18 mouse cellular contexts compared by ENCODE assay signal in the genomic region with DNA sequence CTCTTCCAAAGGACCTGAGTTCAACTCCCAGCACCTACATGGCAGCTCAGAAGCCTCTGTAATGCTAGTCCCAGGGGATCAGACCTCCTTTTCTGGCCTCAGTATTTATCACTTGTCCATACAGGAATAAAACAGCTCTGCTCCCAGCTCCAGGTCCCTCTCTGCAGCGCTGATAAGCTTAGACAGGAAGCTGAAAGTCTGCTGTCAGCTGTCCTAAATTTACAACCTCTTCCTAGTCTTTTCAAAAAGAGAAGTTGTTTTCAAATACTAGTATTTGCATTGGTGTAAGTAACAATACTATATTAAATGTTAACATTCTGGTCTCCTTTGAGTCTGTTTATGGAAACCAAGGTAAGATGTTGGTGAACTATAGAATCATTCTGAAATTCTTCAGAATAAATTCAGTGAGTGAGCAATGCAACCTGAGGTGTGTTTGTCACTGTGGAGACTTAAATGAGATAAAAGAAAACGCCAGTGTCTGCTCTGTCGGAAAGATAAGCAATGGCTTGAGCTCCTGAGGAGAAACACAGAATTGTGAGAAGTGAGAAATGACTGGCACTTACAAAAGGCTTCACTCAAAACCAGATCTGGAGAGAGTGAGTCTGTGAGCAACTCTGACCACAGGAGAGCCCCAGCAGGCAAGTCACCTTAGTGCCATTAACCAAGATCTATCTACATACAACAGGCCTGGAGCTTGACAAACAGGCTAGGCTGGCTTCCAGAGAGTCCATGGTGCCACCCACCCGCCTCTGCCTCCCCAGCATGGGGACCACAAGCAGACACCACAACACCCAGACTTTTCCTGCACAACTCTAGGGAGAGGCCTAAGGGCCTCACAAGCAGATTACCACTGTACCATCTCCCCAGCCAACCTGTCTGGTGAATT. TPM values are rescaled to one million over a fixed set of nuclear protein-coding genes. Genes with fewer than 3 reads are reported as not detected.
DNase-seq lines count a peak whose midpoint lies in the region; ATAC-seq and TF ChIP-seq lines count a peak whose summit lies in the region.
"Had no signal": no experiment of that assay in that cellular context is flagged by ENCODE, and none has a peak within 500 bp of the region (broad histone marks: within the 10 kb centered on the region; RNA-seq: fewer than 3 reads in every experiment).

No protein-coding gene starts in this region.

- 45% methylated on average over 4 of the region's 4 CpGs for WGBS in bone marrow, adult 2 months
- WGBS in liver, embryonic 11.5 days, result 30% methylated on average over 4 of the region's 4 CpGs
- WGBS in hindbrain, embryonic 11.5 days, result 90% methylated on average over 4 of the region's 4 CpGs

- no peak for DNase-seq in layer of hippocampus, adult 2 months (ENCODE audit: low spot score in 2 of 2)
- no peak for DNase-seq in layer of hippocampus, adult 9-11 months
- no peak for DNase-seq in liver, embryonic 11.5 days (ENCODE audit: low spot score)
- DNase-seq in hindbrain, embryonic 11.5 days (ENCODE audit: low spot score), result no peak
- no peak for DNase-seq in cerebellum, postnatal 25 days
- DNase-seq: adrenal gland, postnatal 36 days; cerebellum, postnatal 10 days; left cerebral cortex, postnatal 4 days; thymus, adult 18-20 months had no signal

- peaks cover 44% of the 10 kb centered on the region for H3K36me3 ChIP-seq in liver, embryonic 11.5 days (ENCODE audit: control insufficient read depth, insufficient read depth, low read length)
- peaks cover 3% of the 10 kb centered on the region; the same call in 1 of the 2 replicates for H3K36me3 ChIP-seq in hindbrain, embryonic 11.5 days (ENCODE audit: control insufficient read depth, insufficient read depth, low read length)

- no peak for TF ChIP-seq POLR2A in bone marrow, adult 2 months (IDR thresholded peaks at IDR 0.05; ENCODE audit: borderline replicate concordance, control insufficient read depth, low read depth, low read length)

- peak overlapping the region; percentile 28; the same call in 1 of the 2 replicates for H3K27ac ChIP-seq in layer of hippocampus, adult 2 months
- H3K27ac ChIP-seq in bone marrow, adult 2 months (ENCODE audit: control insufficient read depth, insufficient read depth, low read depth, low read length, poor library complexity), result 0 out of 2 replicates have a peak overlapping the region, but pooled peaks have one; percentile 34
- peak overlapping the region; percentile 87 for H3K27ac ChIP-seq in liver, embryonic 11.5 days (ENCODE audit: low read depth, low read length)
- no peak overlapping the region for H3K27ac ChIP-seq in hindbrain, embryonic 11.5 days (ENCODE audit: low read depth, low read length)
- H3K27ac ChIP-seq: hindbrain, embryonic 15.5 days; kidney, embryonic 15.5 days had no signal

- ATAC-seq in liver, embryonic 11.5 days (replicated peaks; ENCODE audit: low FRiP score), result peak; percentile 69
- peak; percentile 79 for ATAC-seq in megakaryocyte-erythroid progenitor cell, adult 5-6 weeks (replicated peaks; ENCODE audit: low FRiP score, low TSS enrichment, poor library complexity, severe bottlenecking)
- ATAC-seq in hindbrain, embryonic 11.5 days (ENCODE audit: low FRiP score), result no peak
- ATAC-seq: activated CD4-positive, CD25-positive, alpha-beta regulatory T cell, adult 4 months; intestine, embryonic 16.5 days; midbrain, embryonic 16.5 days; Patski had no signal

- peak overlapping the region; percentile 42 for H3K4me2 ChIP-seq in liver, embryonic 11.5 days
- no peak overlapping the region for H3K4me2 ChIP-seq in hindbrain, embryonic 11.5 days (replicated peaks; ENCODE audit: low read depth, low read length)
- H3K4me2 ChIP-seq: heart, embryonic 11.5 days; hindbrain, embryonic 15.5 days; kidney, embryonic 15.5 days had no signal

- no peaks in the 10 kb centered on the region for H3K4me1 ChIP-seq in bone marrow, adult 2 months (ENCODE audit: control insufficient read depth, insufficient read depth, low read length)
- peaks cover 21% of the 10 kb centered on the region for H3K4me1 ChIP-seq in liver, embryonic 11.5 days (replicated peaks; ENCODE audit: control insufficient read depth, insufficient read depth, low read length)
- no peaks in the 10 kb centered on the region for H3K4me1 ChIP-seq in hindbrain, embryonic 11.5 days (replicated peaks; ENCODE audit: control insufficient read depth, insufficient read depth, low read length)
- H3K4me1 ChIP-seq: hindbrain, embryonic 15.5 days; kidney, embryonic 15.5 days had no signal

- no peak overlapping the region for H3K9ac ChIP-seq in liver, embryonic 11.5 days (ENCODE audit: low read depth, low read length)
- H3K9ac ChIP-seq in hindbrain, embryonic 11.5 days (ENCODE audit: low read depth, low read length), result no peak overlapping the region
- H3K9ac ChIP-seq: hindbrain, embryonic 15.5 days; kidney, embryonic 15.5 days had no signal

- H3K4me3 ChIP-seq in layer of hippocampus, adult 2 months, result no peak overlapping the region
- H3K4me3 ChIP-seq in bone marrow, adult 2 months (replicated peaks; ENCODE audit: control insufficient read depth, low read depth, low read length), result no peak overlapping the region
- H3K4me3 ChIP-seq in liver, embryonic 11.5 days (ENCODE audit: low read depth, low read length), result no peak overlapping the region
- H3K4me3 ChIP-seq in hindbrain, embryonic 11.5 days (ENCODE audit: low read depth, low read length), result no peak overlapping the region
- H3K4me3 ChIP-seq: hindbrain, embryonic 15.5 days; kidney, embryonic 15.5 days had no signal

- TF ChIP-seq CTCF in layer of hippocampus, adult 2 months (conservative IDR thresholded peaks at IDR 0.05), result no peak
- TF ChIP-seq CTCF in bone marrow, adult 2 months (IDR thresholded peaks at IDR 0.05; ENCODE audit: control insufficient read depth, insufficient read depth, low read length), result no peak

- no peaks in the 10 kb centered on the region for H3K9me3 ChIP-seq in liver, embryonic 11.5 days (ENCODE audit: control insufficient read depth, low read length)
- H3K9me3 ChIP-seq in hindbrain, embryonic 11.5 days (ENCODE audit: control insufficient read depth, low read length), result no peaks in the 10 kb centered on the region
- H3K9me3 ChIP-seq: hindbrain, embryonic 15.5 days; kidney, embryonic 15.5 days had no signal

- H3K27me3 ChIP-seq in liver, embryonic 11.5 days (replicated peaks; ENCODE audit: control insufficient read depth, insufficient read depth, low read length), result no peaks in the 10 kb centered on the region
- H3K27me3 ChIP-seq in hindbrain, embryonic 11.5 days (ENCODE audit: control insufficient read depth, insufficient read depth, low read length), result no peaks in the 10 kb centered on the region
- H3K27me3 ChIP-seq: hindbrain, embryonic 15.5 days; kidney, embryonic 15.5 days; Patski had no signal

RNA-seq across cellular contexts. Expression of a gene that starts 41.8 kb away (rescaled TPM):
- total RNA-seq in layer of hippocampus, adult 2 months (2021), result 10 to 100 TPM; 40.9 to 44.5 TPM
- 5.0 and 9.8 TPM in 2 replicates for polyA plus RNA-seq in bone marrow, adult 2 months (2011; ENCODE audit: insufficient read depth, insufficient read length, low replicate concordance, missing spikeins)
- polyA plus RNA-seq in liver, embryonic 11.5 days (2014; fragmentation: Nextera tagmentation; extraction: Ambion mirVana), result 36.3 and 42.2 TPM in 2 replicates
- total RNA-seq in megakaryocyte-erythroid progenitor cell, adult 5-6 weeks (2014; fragmentation: Nextera tagmentation), result 16.2 and 19.9 TPM in 2 replicates
- total RNA-seq in megakaryocyte-erythroid progenitor cell, adult 5-6 weeks (2017), result 21.6 and 22.3 TPM in 2 replicates
- polyA plus RNA-seq in hindbrain, embryonic 11.5 days (2014; fragmentation: Nextera tagmentation; extraction: Ambion mirVana), result 17.5 and 22.4 TPM in 2 replicates
